Mouse (Mus musculus) MEL (cell line): ENCODE results near the gene Olfr205. TPM values are rescaled to one million over a fixed set of nuclear protein-coding genes. Genes with fewer than 3 reads are reported as not detected.

Experiments
- BHLHE40 ChIP-seq: IDR thresholded peaks from 2 replicates; pipeline ENCODE4 v1.6.1; 2012; ENCODE audit warnings: low read depth, mild to moderate bottlenecking, inconsistent platforms, low read length, improper control_type of control experiment, borderline replicate concordance
- CHD2 ChIP-seq: IDR thresholded peaks from 2 replicates; pipeline ENCODE4 v1.6.1; 2011; ENCODE audit warnings: low read length, improper control_type of control experiment
- E2F4 ChIP-seq: IDR thresholded peaks from 2 replicates; pipeline ENCODE4 v1.6.1; 2011; ENCODE audit warnings: low read depth, low read length, improper control_type of control experiment, borderline replicate concordance
- GABPA ChIP-seq: IDR thresholded peaks from 2 replicates; pipeline ENCODE4 v1.6.1; 2012; ENCODE audit warnings: low read depth, mild to moderate bottlenecking, inconsistent platforms, low read length, improper control_type of control experiment, moderate library complexity
- KAT2A ChIP-seq: conservative IDR thresholded peaks from 2 replicates; pipeline ENCODE4 v1.6.1; 2012; ENCODE audit warnings: low read depth, low read length, improper control_type of control experiment, inconsistent platforms
- POLR2A ChIP-seq, 2 experiments: IDR thresholded peaks; 2 replicates each; pipeline ENCODE4 v1.6.1; 2011 to 2012; ENCODE audit warnings: low read length in 2 of 2, mild to moderate bottlenecking in 2 of 2, control low read depth in 1 of 2, improper control_type of control experiment in 1 of 2, low read depth in 1 of 2, moderate library complexity in 1 of 2; ENCODE audit not compliant: control insufficient read depth in 1 of 2, insufficient read depth in 1 of 2, poor library complexity in 1 of 2
- POLR2AphosphoS2 ChIP-seq: IDR thresholded peaks from 2 replicates; pipeline ENCODE4 v1.6.1; 2011; ENCODE audit warnings: low read length, improper control_type of control experiment
- POLR2AphosphoS5 ChIP-seq: IDR thresholded peaks from 2 replicates; pipeline ENCODE4 v1.6.1; 2012; ENCODE audit warnings: low read depth, borderline replicate concordance, mild to moderate bottlenecking, inconsistent platforms, low read length, moderate library complexity, mixed read lengths
- ZC3H11A ChIP-seq: IDR thresholded peaks from 2 replicates; pipeline ENCODE4 v1.6.1; 2012; ENCODE audit warnings: low read depth, mild to moderate bottlenecking, inconsistent platforms, low read length, improper control_type of control experiment
- ZKSCAN1 ChIP-seq: IDR thresholded peaks from 2 replicates; pipeline ENCODE4 v1.6.1; 2012; ENCODE audit warnings: low read depth, mild to moderate bottlenecking, inconsistent platforms, low read length, improper control_type of control experiment, moderate library complexity
- ZMIZ1 ChIP-seq: IDR thresholded peaks from 2 replicates; pipeline ENCODE4 v1.6.1; 2012; ENCODE audit warnings: low read depth, mild to moderate bottlenecking, inconsistent platforms, low read length, improper control_type of control experiment, moderate library complexity
- ZNF384 ChIP-seq: IDR thresholded peaks from 2 replicates; pipeline ENCODE4 v1.6.1; 2012; ENCODE audit warnings: low read depth, mild to moderate bottlenecking, inconsistent platforms, low read length, improper control_type of control experiment
- polyA plus RNA-seq, 2 experiments: library from polyadenylated mRNA; stranded (reverse) in 1 of 2; unstranded in 1 of 2; fragments of >175 nt in 1 of 2; fragments of >200 nt in 1 of 2; gene quantifications; 2 replicates each; pipeline versions ENCODE4 v1.2.1 to v1.2.4; 2012; ENCODE audit warnings: low replicate concordance in 2 of 2, low read depth in 1 of 2; ENCODE audit not compliant: insufficient read length in 2 of 2, insufficient read depth in 1 of 2, missing spikeins in 1 of 2
- total RNA-seq: library from RNA; depleted of rRNA; stranded (reverse); fragments of 300-350 nt; gene quantifications from 2 replicates; pipeline ENCODE4 v1.2.3, GENCODE M21; 2012; rRNA removed

Olfr205 gene
- total and polyA plus RNA-seq, 3 experiments = not detected

- TF ChIP-seq POLR2A (IDR thresholded peaks at IDR 0.05; ENCODE audit: control insufficient read depth in 1 of 2, insufficient read depth in 1 of 2, low read depth in 1 of 2, low read length in 2 of 2, poor library complexity in 1 of 2) = no peak
- TF ChIP-seq POLR2AphosphoS5 = no peak
- TF ChIP-seq BHLHE40 = no peak
- no peak for TF ChIP-seq ZC3H11A
- no peak for TF ChIP-seq ZKSCAN1
- no peak for TF ChIP-seq GABPA
- no peak; the same call in 1 of the 2 replicates for TF ChIP-seq CHD2
- TF ChIP-seq KAT2A = no peak
- TF ChIP-seq ZMIZ1 = no peak
- no peak for TF ChIP-seq E2F4
- TF ChIP-seq ZNF384 = no peak
- TF ChIP-seq POLR2AphosphoS2 = no peak
Observed at GRCm38 (mm10) chr16:59280542-59280941, 50.4 kb downstream of the Olfr205 start (continued).

Other genes with a start within 250 kb of the Olfr205 start
- gene Olfr191, start 241.3 kb downstream of the Olfr205 start, total RNA-seq = not detected in 2 replicates
- gene Olfr191, start 241.3 kb downstream of the Olfr205 start, polyA plus RNA-seq = under 1 TPM in 1 of 2 experiments, not detected in 1; 0.01 TPM
- not detected in 2 replicates for gene Olfr193, start 219.3 kb downstream of the Olfr205 start, total RNA-seq
- gene Olfr193, start 219.3 kb downstream of the Olfr205 start, polyA plus RNA-seq = not detected
- not detected in 2 replicates for gene Olfr194, start 210.1 kb downstream of the Olfr205 start, total RNA-seq
- gene Olfr194, start 210.1 kb downstream of the Olfr205 start, polyA plus RNA-seq = not detected
- 0.15 TPM in 1 of 2 replicates, not detected in the other for gene Olfr195, start 184.1 kb downstream of the Olfr205 start, total RNA-seq
- not detected for gene Olfr195, start 184.1 kb downstream of the Olfr205 start, polyA plus RNA-seq
- gene Olfr196, start 160.7 kb downstream of the Olfr205 start, total RNA-seq = not detected in 2 replicates
- gene Olfr196, start 160.7 kb downstream of the Olfr205 start, polyA plus RNA-seq = not detected
- not detected in 2 replicates for gene Olfr198, start 127.6 kb downstream of the Olfr205 start, total RNA-seq
- not detected for gene Olfr198, start 127.6 kb downstream of the Olfr205 start, polyA plus RNA-seq
- 0.08 and 0.16 TPM in 2 replicates for gene Olfr199, start 111.4 kb downstream of the Olfr205 start, total RNA-seq
- under 1 TPM in 1 of 2 experiments, not detected in 1; 0.22 TPM for gene Olfr199, start 111.4 kb downstream of the Olfr205 start, polyA plus RNA-seq
- 0.08 TPM in 1 of 2 replicates, not detected in the other for gene Olfr201, start 58.5 kb downstream of the Olfr205 start, total RNA-seq
- under 1 TPM in 1 of 2 experiments, not detected in 1; 0.03 TPM for gene Olfr201, start 58.5 kb downstream of the Olfr205 start, polyA plus RNA-seq
- gene Olfr202, start 44.3 kb downstream of the Olfr205 start, total RNA-seq = not detected in 2 replicates
- gene Olfr202, start 44.3 kb downstream of the Olfr205 start, polyA plus RNA-seq = not detected
- not detected in 2 replicates for gene Olfr203, start 32.3 kb downstream of the Olfr205 start, total RNA-seq
- not detected for gene Olfr203, start 32.3 kb downstream of the Olfr205 start, polyA plus RNA-seq
- gene Olfr204, start 12.9 kb downstream of the Olfr205 start, total RNA-seq = not detected in 2 replicates
- gene Olfr204, start 12.9 kb downstream of the Olfr205 start, polyA plus RNA-seq = not detected
- not detected in 2 replicates for gene Olfr206, start 18.1 kb upstream of the Olfr205 start, total RNA-seq
- gene Olfr206, start 18.1 kb upstream of the Olfr205 start, polyA plus RNA-seq = not detected
- gene Olfr209, start 32.9 kb upstream of the Olfr205 start, total RNA-seq = not detected in 2 replicates
- gene Olfr209, start 32.9 kb upstream of the Olfr205 start, polyA plus RNA-seq = not detected
- not detected in 2 replicates for gene Gabrr3, start 76.2 kb upstream of the Olfr205 start, total RNA-seq
- not detected for gene Gabrr3, start 76.2 kb upstream of the Olfr205 start, polyA plus RNA-seq
- gene Riox2, start 140.6 kb upstream of the Olfr205 start, total RNA-seq = 24.1 and 25.8 TPM in 2 replicates
- 10 to 100 TPM in 1 of 2 experiments, not detected in 1; 23.4 TPM for gene Riox2, start 140.6 kb upstream of the Olfr205 start, polyA plus RNA-seq